Mouse (Mus musculus) embryonic facial prominence, embryonic 11.5 days (tissue): Measurements from ENCODE around the gene Papss1. TPM values are rescaled to one million over a fixed set of nuclear protein-coding genes. Genes with fewer than 3 reads are reported as not detected.

ENCODE experiments used
- ATAC-seq: fragments of 200-750 bp; cut with Nextera tagmentation; replicated peaks from 2 replicates; pipeline ENCODE4 v1.8.0; 2017; ENCODE audit warnings: low read depth; ENCODE audit not compliant: insufficient number of reproducible peaks, low FRiP score, low TSS enrichment
- DNase-seq: peaks from one replicate; pipeline ENCODE4 v3.0.0-alpha.2; 2015; ENCODE audit warnings: low spot score
- H3K27ac ChIP-seq: fragments of 300-500 bp; sonication (generic); replicated peaks from 2 replicates; pipeline ENCODE4 v1.5.1; 2014; ENCODE audit warnings: mild to moderate bottlenecking, low read depth, low read length, control low read depth
- H3K27me3 ChIP-seq: fragments of 300-500 bp; sonication (generic); 2 replicates; pipeline ENCODE4 v1.6.1; 2014; ENCODE audit warnings: mild to moderate bottlenecking, low read length, moderate library complexity, mixed read lengths; ENCODE audit not compliant: control insufficient read depth, insufficient read depth
- H3K36me3 ChIP-seq: fragments of 300-500 bp; sonication (generic); replicated peaks from 2 replicates; pipeline ENCODE4 v1.6.1; 2014; ENCODE audit warnings: low read depth, mild to moderate bottlenecking, low read length, moderate library complexity, mixed read lengths; ENCODE audit not compliant: control insufficient read depth, insufficient read depth
- H3K4me1 ChIP-seq: fragments of 300-500 bp; sonication (generic); 2 replicates; pipeline ENCODE4 v1.6.1; 2014; ENCODE audit warnings: low read length, mixed read lengths; ENCODE audit not compliant: control insufficient read depth, insufficient read depth
- H3K4me2 ChIP-seq: fragments of 300-500 bp; sonication (generic); 2 replicates; pipeline ENCODE4 v1.6.1; 2014; ENCODE audit warnings: low read depth, mild to moderate bottlenecking, control low read depth, low read length, moderate library complexity
- H3K4me3 ChIP-seq: fragments of 300-500 bp; sonication (generic); 2 replicates; pipeline ENCODE4 v1.5.1; 2014; ENCODE audit warnings: low read depth, low read length, control low read depth
- H3K9ac ChIP-seq: fragments of 300-500 bp; sonication (generic); replicated peaks from 2 replicates; pipeline ENCODE4 v1.6.1; 2014; ENCODE audit warnings: mild to moderate bottlenecking, control low read depth, low read length
- H3K9me3 ChIP-seq: fragments of 300-500 bp; sonication (generic); replicated peaks from 2 replicates; pipeline ENCODE4 v1.6.1; 2016; ENCODE audit warnings: mild to moderate bottlenecking, low read length, inconsistent platforms, mixed read lengths; ENCODE audit not compliant: control insufficient read depth
- WGBS: fragments of 180-500 bp; shearing (Covaris S2); extraction: QIAGEN DNeasy Blood & Tissue Kit; methylation state at CpG from one replicate; pipeline ENCODE4 v1.1.7; 2014; 5-methylcytosine and 5-hydroxymethylcytosine counted together
- polyA plus RNA-seq: library from polyadenylated mRNA; unstranded; fragments of >200 nt; fragmentation: Nextera tagmentation; extraction: Ambion mirVana; gene quantifications from 2 replicates; pipeline ENCODE4 v1.2.1, GENCODE M21; 2014

Gene Papss1
- polyA plus RNA-seq = 104 and 109 TPM in 2 replicates

GRCm38 (mm10) chr3:131564430-131565256 lies at the start of gene Papss1:
Gene Papss1, plus strand, starts transcription at chr3:131564768.
- ATAC-seq (peak; percentile 99), DNase-seq (peak; percentile 100)
- peak within 1 kb of the TSS; percentile 52 for H3K4me2 ChIP-seq
- no peaks in the 10 kb centered on the region for H3K9me3 ChIP-seq
- H3K9ac ChIP-seq = peak within 1 kb of the TSS; percentile 89
- WGBS = under 1% methylated on average over 70 of the region's 73 CpGs
- no peaks in the 10 kb centered on the region for H3K36me3 ChIP-seq
- no peaks in the 10 kb centered on the region for H3K4me1 ChIP-seq
- no peaks in the 10 kb centered on the region for H3K27me3 ChIP-seq
- peak within 1 kb of the TSS; percentile 78 for H3K4me3 ChIP-seq
- peak within 1 kb of the TSS; percentile 89 for H3K27ac ChIP-seq

GRCm38 (mm10) chr3:131516332-131516999 lies 48.1 kb upstream of the Papss1 start:
- no peaks in the 10 kb centered on the region for H3K36me3 ChIP-seq
- DNase-seq (no peak), ATAC-seq (no peak)
- no peaks in the 10 kb centered on the region for H3K27me3 ChIP-seq
- H3K4me1 ChIP-seq = no peaks in the 10 kb centered on the region
- H3K4me2 ChIP-seq = no peak overlapping the region
- no peaks in the 10 kb centered on the region for H3K9me3 ChIP-seq
- 83% methylated on average over 7 of the region's 7 CpGs for WGBS
- H3K9ac ChIP-seq = no peak overlapping the region
- H3K27ac ChIP-seq = no peak overlapping the region
- no peak overlapping the region for H3K4me3 ChIP-seq

GRCm38 (mm10) chr3:131517756-131518155 lies 46.8 kb upstream of the Papss1 start:
- Histone ChIP-seq H3K27me3 (no peaks in the 10 kb centered on the region), H3K27ac (no peak overlapping the region), H3K4me2 (no peak overlapping the region), H3K9ac (no peak overlapping the region), H3K4me3 (no peak overlapping the region), H3K9me3 (no peaks in the 10 kb centered on the region), H3K36me3 (no peaks in the 10 kb centered on the region), H3K4me1 (no peaks in the 10 kb centered on the region)
- no peak for ATAC-seq
- 81% methylated on average over 6 of the region's 6 CpGs for WGBS
- DNase-seq = no peak

- Histone ChIP-seq H3K36me3 (no peaks in the 10 kb centered on the region), H3K27me3 (no peaks in the 10 kb centered on the region), H3K9me3 (no peaks in the 10 kb centered on the region), H3K4me1 (no peaks in the 10 kb centered on the region), H3K4me2 (no peak overlapping the region), H3K27ac (no peak overlapping the region), H3K4me3 (no peak overlapping the region), H3K9ac (no peak overlapping the region)
- no peak for ATAC-seq
- WGBS = 74% methylated on average over 4 of the region's 4 CpGs
- DNase-seq = no peak
Measured at GRCm38 (mm10) chr3:131521206-131521605, 43.4 kb upstream of the Papss1 start.

GRCm38 (mm10) chr3:131522243-131522642 lies 42.3 kb upstream of the Papss1 start:
- Histone ChIP-seq H3K4me1 (no peaks in the 10 kb centered on the region), H3K4me2 (no peak overlapping the region), H3K27ac (no peak overlapping the region), H3K9ac (no peak overlapping the region), H3K27me3 (no peaks in the 10 kb centered on the region), H3K4me3 (no peak overlapping the region), H3K9me3 (no peaks in the 10 kb centered on the region), H3K36me3 (no peaks in the 10 kb centered on the region)
- no peak for DNase-seq
- 90% methylated on average over 7 of the region's 7 CpGs for WGBS
- no peak for ATAC-seq

GRCm38 (mm10) chr3:131523749-131524148 lies 40.8 kb upstream of the Papss1 start:
- WGBS = 71% methylated on average over 9 of the region's 9 CpGs
- ATAC-seq (no peak), DNase-seq (no peak)
- Histone ChIP-seq H3K27ac (no peak overlapping the region), H3K4me3 (no peak overlapping the region), H3K4me1 (no peaks in the 10 kb centered on the region), H3K9ac (no peak overlapping the region), H3K27me3 (no peaks in the 10 kb centered on the region), H3K4me2 (no peak overlapping the region), H3K36me3 (no peaks in the 10 kb centered on the region), H3K9me3 (no peaks in the 10 kb centered on the region)

- Histone ChIP-seq H3K4me2 (no peak overlapping the region), H3K27ac (no peak overlapping the region), H3K36me3 (no peaks in the 10 kb centered on the region), H3K9ac (no peak overlapping the region), H3K27me3 (no peaks in the 10 kb centered on the region), H3K4me3 (no peak overlapping the region), H3K9me3 (no peaks in the 10 kb centered on the region), H3K4me1 (no peaks in the 10 kb centered on the region)
- ATAC-seq (no peak), DNase-seq (no peak)
- 76% methylated on average over 5 of the region's 5 CpGs for WGBS
Measured at GRCm38 (mm10) chr3:131524210-131524609, 40.4 kb upstream of the Papss1 start.

- Histone ChIP-seq H3K4me2 (no peak overlapping the region), H3K36me3 (no peaks in the 10 kb centered on the region), H3K4me3 (no peak overlapping the region), H3K9me3 (no peaks in the 10 kb centered on the region), H3K27ac (no peak overlapping the region), H3K4me1 (no peaks in the 10 kb centered on the region), H3K27me3 (no peaks in the 10 kb centered on the region), H3K9ac (no peak overlapping the region)
- WGBS = 26% methylated on average over 11 of the region's 11 CpGs
- ATAC-seq (no peak), DNase-seq (peak; percentile 66)
Measured at GRCm38 (mm10) chr3:131524779-131525178, 39.8 kb upstream of the Papss1 start.
